Mouse (Mus musculus) midbrain, embryonic 14.5 days (tissue): ENCODE results near the gene Slc45a2. TPM values are rescaled to one million over a fixed set of nuclear protein-coding genes. Genes with fewer than 3 reads are reported as not detected.
A peak's percentile ranks its signal among the peaks of the same experiment; 100 is the strongest.

Experiments
- ATAC-seq: fragments of 200-750 bp; cut with Nextera tagmentation; 2 replicates; pipeline ENCODE4 v1.8.0; 2017; ENCODE audit warnings: moderate number of reproducible peaks, moderate library complexity; ENCODE audit not compliant: low FRiP score, low TSS enrichment
- DNase-seq: peaks from one replicate; pipeline ENCODE4 v3.0.0-alpha.2; 2015
- H3K27ac ChIP-seq: fragments of 300-500 bp; sonication (generic); replicated peaks from 2 replicates; pipeline ENCODE4 v1.5.1; 2014; ENCODE audit warnings: mild to moderate bottlenecking, low read depth, low read length, moderate library complexity
- H3K27me3 ChIP-seq: fragments of 300-500 bp; sonication (generic); 2 replicates; pipeline ENCODE4 v1.6.1; 2014; ENCODE audit warnings: low read length, control low read depth, mixed read lengths; ENCODE audit not compliant: control insufficient read depth, insufficient read depth
- H3K36me3 ChIP-seq: fragments of 300-500 bp; sonication (generic); 2 replicates; pipeline ENCODE4 v1.6.1; 2014; ENCODE audit warnings: low read length, control low read depth; ENCODE audit not compliant: control insufficient read depth, insufficient read depth
- H3K4me1 ChIP-seq: fragments of 300-500 bp; sonication (generic); 2 replicates; pipeline ENCODE4 v1.6.1; 2014; ENCODE audit warnings: mild to moderate bottlenecking, antibody characterized with exemption, low read length, control low read depth; ENCODE audit not compliant: control insufficient read depth, insufficient read depth
- H3K4me2 ChIP-seq: fragments of 300-500 bp; sonication (generic); 2 replicates; pipeline ENCODE4 v1.6.1; 2014; ENCODE audit warnings: mild to moderate bottlenecking, low read length, moderate library complexity
- H3K4me3 ChIP-seq: fragments of 300-500 bp; sonication (generic); replicated peaks from 2 replicates; pipeline ENCODE4 v1.5.1; 2014; ENCODE audit warnings: low read depth, low read length
- H3K9ac ChIP-seq: fragments of 300-500 bp; sonication (generic); replicated peaks from 2 replicates; pipeline ENCODE4 v1.6.1; 2014; ENCODE audit warnings: mild to moderate bottlenecking, low read length, moderate library complexity
- H3K9me3 ChIP-seq: fragments of 300-500 bp; sonication (generic); 2 replicates; pipeline ENCODE4 v1.6.1; 2016; ENCODE audit warnings: low read length, control low read depth, mixed read lengths; ENCODE audit not compliant: control insufficient read depth
- WGBS: fragments of 180-500 bp; shearing (Covaris S2); extraction: QIAGEN DNeasy Blood & Tissue Kit; methylation state at CpG from one replicate; pipeline ENCODE4 v1.1.7; 2014; 5-methylcytosine and 5-hydroxymethylcytosine counted together
- polyA plus RNA-seq: library from polyadenylated mRNA; unstranded; fragments of >200 nt; fragmentation: Nextera tagmentation; extraction: Ambion mirVana; gene quantifications from 2 replicates; pipeline ENCODE4 v1.2.1, GENCODE M21; 2014

Slc45a2 gene
- polyA plus RNA-seq, 1 experiment from 2014 or later: not detected

GRCm38 (mm10) chr15:10960267-10960666, 40.3 kb upstream of the Slc45a2 start:
- ATAC-seq (no peak), DNase-seq (no peak)
- Histone ChIP-seq H3K4me1 (no peaks in the 10 kb centered on the region), H3K9me3 (no peaks in the 10 kb centered on the region), H3K9ac (no peak overlapping the region), H3K27me3 (no peaks in the 10 kb centered on the region), H3K4me2 (no peak overlapping the region), H3K36me3 (no peaks in the 10 kb centered on the region), H3K4me3 (no peak overlapping the region), H3K27ac (no peak overlapping the region)
- 95% methylated on average over 5 of the region's 5 CpGs for WGBS

- Histone ChIP-seq H3K27me3 (no peaks in the 10 kb centered on the region), H3K4me2 (no peak overlapping the region), H3K36me3 (no peaks in the 10 kb centered on the region), H3K9ac (no peak overlapping the region), H3K4me1 (no peaks in the 10 kb centered on the region), H3K4me3 (no peak overlapping the region), H3K9me3 (no peaks in the 10 kb centered on the region), H3K27ac (no peak overlapping the region)
- WGBS: 89% methylated on average over 2 of the region's 2 CpGs
- no peak for ATAC-seq
- DNase-seq: no peak
Observed at GRCm38 (mm10) chr15:10962601-10963000, 37.9 kb upstream of the Slc45a2 start.

- WGBS: 80% methylated on average over 3 of the region's 3 CpGs
- ATAC-seq (no peak), DNase-seq (no peak)
- no peak overlapping the region for H3K4me3 ChIP-seq
- no peak overlapping the region for H3K27ac ChIP-seq
- no peaks in the 10 kb centered on the region for H3K9me3 ChIP-seq
- no peak overlapping the region for H3K9ac ChIP-seq
- no peaks in the 10 kb centered on the region for H3K27me3 ChIP-seq
- no peaks in the 10 kb centered on the region for H3K36me3 ChIP-seq
- H3K4me1 ChIP-seq: no peaks in the 10 kb centered on the region
- no peak overlapping the region for H3K4me2 ChIP-seq
Observed at GRCm38 (mm10) chr15:10969439-10969838, 31.1 kb upstream of the Slc45a2 start.

GRCm38 (mm10) chr15:10970777-10971176, 29.7 kb upstream of the Slc45a2 start:
- DNase-seq (no peak), ATAC-seq (no peak)
- H3K4me3 ChIP-seq: no peak overlapping the region
- no peaks in the 10 kb centered on the region for H3K4me1 ChIP-seq
- 90% methylated on average over 5 of the region's 5 CpGs for WGBS
- no peak overlapping the region for H3K27ac ChIP-seq
- no peak overlapping the region for H3K9ac ChIP-seq
- no peak overlapping the region for H3K4me2 ChIP-seq
- H3K36me3 ChIP-seq: no peaks in the 10 kb centered on the region
- no peaks in the 10 kb centered on the region for H3K9me3 ChIP-seq
- no peaks in the 10 kb centered on the region for H3K27me3 ChIP-seq

GRCm38 (mm10) chr15:10977151-10977550, 23.4 kb upstream of the Slc45a2 start:
- Histone ChIP-seq H3K9ac (no peak overlapping the region), H3K4me2 (no peak overlapping the region), H3K27me3 (no peaks in the 10 kb centered on the region), H3K4me1 (peaks cover 3% of the 10 kb centered on the region; the same call in 1 of the 2 replicates), H3K9me3 (no peaks in the 10 kb centered on the region), H3K36me3 (no peaks in the 10 kb centered on the region), H3K27ac (no peak overlapping the region), H3K4me3 (no peak overlapping the region)
- ATAC-seq: no peak
- DNase-seq: no peak

GRCm38 (mm10) chr15:10980712-10981111, 19.8 kb upstream of the Slc45a2 start:
- WGBS: 67% methylated on average over 2 of the region's 2 CpGs
- Histone ChIP-seq H3K27me3 (no peaks in the 10 kb centered on the region), H3K27ac (no peak overlapping the region), H3K36me3 (no peaks in the 10 kb centered on the region), H3K9ac (no peak overlapping the region), H3K4me1 (peaks cover 3% of the 10 kb centered on the region; the same call in 1 of the 2 replicates), H3K9me3 (no peaks in the 10 kb centered on the region), H3K4me3 (no peak overlapping the region), H3K4me2 (peak overlapping the region; percentile 56)
- ATAC-seq: no peak
- DNase-seq: no peak

- peak within 1 kb of the TSS; percentile 56 for H3K4me2 ChIP-seq
- ATAC-seq: peak; percentile 99
- DNase-seq: peak; percentile 96
- peak within 1 kb of the TSS; percentile 62 for H3K9ac ChIP-seq
- peak within 1 kb of the TSS; percentile 90 for H3K27ac ChIP-seq
- peaks cover 3% of the 10 kb centered on the region; the same call in 1 of the 2 replicates for H3K4me1 ChIP-seq
- H3K4me3 ChIP-seq: peak within 1 kb of the TSS; percentile 56
- H3K27me3 ChIP-seq: no peaks in the 10 kb centered on the region
- no peaks in the 10 kb centered on the region for H3K36me3 ChIP-seq
- H3K9me3 ChIP-seq: no peaks in the 10 kb centered on the region
- under 1% methylated on average over 52 of the region's 52 CpGs for WGBS
Observed at GRCm38 (mm10) chr15:10981377-10982063, 19.0 kb upstream of the Slc45a2 start, which contains the start of gene Amacr. TSS of gene Amacr (plus strand) at chr15:10981756.

GRCm38 (mm10) chr15:10982064-10982435, 18.5 kb upstream of the Slc45a2 start:
- Histone ChIP-seq H3K36me3 (0 out of 2 replicates have a peak, but pooled peaks cover 3% of the 10 kb centered on the region), H3K27me3 (no peaks in the 10 kb centered on the region), H3K9me3 (no peaks in the 10 kb centered on the region), H3K4me2 (peak overlapping the region; percentile 56), H3K4me3 (peak overlapping the region; percentile 56), H3K9ac (peak overlapping the region; percentile 62), H3K27ac (peak overlapping the region; percentile 90), H3K4me1 (peaks cover 3% of the 10 kb centered on the region; the same call in 1 of the 2 replicates)
- ATAC-seq: peak; percentile 21; the same call in 1 of the 2 replicates
- WGBS: 8% methylated on average over 6 of the region's 6 CpGs
- DNase-seq: no peak

- no peak overlapping the region for H3K9ac ChIP-seq
- no peak for DNase-seq
- WGBS: 82% methylated on average over 6 of the region's 6 CpGs
- H3K4me2 ChIP-seq: no peak overlapping the region
- H3K4me3 ChIP-seq: no peak overlapping the region
- peaks cover 3% of the 10 kb centered on the region; the same call in 1 of the 2 replicates for H3K4me1 ChIP-seq
- no peak overlapping the region for H3K27ac ChIP-seq
- peaks cover 11% of the 10 kb centered on the region for H3K36me3 ChIP-seq
- H3K27me3 ChIP-seq: no peaks in the 10 kb centered on the region
- H3K9me3 ChIP-seq: no peaks in the 10 kb centered on the region
- ATAC-seq: no peak
Observed at GRCm38 (mm10) chr15:10985756-10986155, 14.8 kb upstream of the Slc45a2 start.
